Mouse (Mus musculus) activated CD4-positive, CD25-positive, alpha-beta regulatory T cell, adult 4 months (primary cell): ENCODE measurements around the gene Cfap43. TPM values are rescaled to one million over a fixed set of nuclear protein-coding genes. Genes with fewer than 3 reads are reported as not detected.

Experiments used
- ATAC-seq: one replicate; pipeline ENCODE4 v1.8.0; 2017
- polyA plus RNA-seq, 2 experiments: library from polyadenylated mRNA; unstranded; fragments of 100-300 nt; shearing (Covaris generic); gene quantifications; one replicate each; pipeline ENCODE4 v1.2.1; 2017

Cfap43 gene
- polyA plus RNA-seq, 2 experiments from 2014 or later, result 0.28 to 0.32 TPM

- no peak for ATAC-seq
These were observed 128.6 kb downstream of the Cfap43 start for GRCm38 (mm10) chr19:47790316-47791020.

DNA sequence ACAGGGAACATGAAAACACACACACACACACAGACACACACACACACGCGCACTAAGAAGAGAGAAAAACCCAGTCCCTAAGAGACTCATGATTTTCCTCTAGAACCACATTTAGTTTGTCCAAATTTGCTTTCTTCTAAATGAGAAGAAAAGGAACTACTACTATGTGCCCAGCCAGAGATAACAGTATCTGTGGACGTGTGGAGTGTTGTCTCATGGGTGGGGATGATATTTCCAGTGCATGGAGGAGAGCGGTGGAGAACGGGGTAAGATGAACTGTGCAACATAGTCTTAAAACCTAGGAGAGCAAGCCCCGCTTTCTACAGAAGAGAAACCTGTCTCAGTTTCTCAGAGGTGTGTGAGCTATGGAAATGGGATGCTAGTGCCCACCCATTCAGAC, 135.2 kb downstream of the Cfap43 start:
- no peak for ATAC-seq

- no peak for ATAC-seq
These were observed 138.1 kb downstream of the Cfap43 start for GRCm38 (mm10) chr19:47780972-47781371.

- no peak for ATAC-seq
These were observed 138.9 kb downstream of the Cfap43 start for GRCm38 (mm10) chr19:47780145-47780544.

DNA sequence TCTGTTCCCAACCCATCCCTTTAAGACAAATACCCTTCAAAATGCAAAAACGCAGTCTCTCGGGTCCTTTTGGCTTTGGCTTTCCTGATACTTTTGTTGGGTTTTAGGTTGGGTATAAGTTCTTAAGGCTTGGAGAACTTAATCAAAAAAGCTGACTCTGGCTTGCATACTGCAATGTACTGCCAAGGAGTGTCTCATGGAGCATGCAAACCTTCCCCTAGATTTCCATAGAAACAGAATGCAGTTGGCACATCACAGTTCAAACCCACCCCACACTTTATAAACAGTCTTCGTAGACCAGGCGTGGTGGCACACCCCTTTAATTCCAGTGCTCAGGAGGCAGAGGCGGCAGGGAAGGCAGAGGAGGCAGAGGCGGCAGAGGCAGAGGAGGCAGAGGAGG, 141.2 kb downstream of the Cfap43 start:
- ATAC-seq, result no peak

DNA sequence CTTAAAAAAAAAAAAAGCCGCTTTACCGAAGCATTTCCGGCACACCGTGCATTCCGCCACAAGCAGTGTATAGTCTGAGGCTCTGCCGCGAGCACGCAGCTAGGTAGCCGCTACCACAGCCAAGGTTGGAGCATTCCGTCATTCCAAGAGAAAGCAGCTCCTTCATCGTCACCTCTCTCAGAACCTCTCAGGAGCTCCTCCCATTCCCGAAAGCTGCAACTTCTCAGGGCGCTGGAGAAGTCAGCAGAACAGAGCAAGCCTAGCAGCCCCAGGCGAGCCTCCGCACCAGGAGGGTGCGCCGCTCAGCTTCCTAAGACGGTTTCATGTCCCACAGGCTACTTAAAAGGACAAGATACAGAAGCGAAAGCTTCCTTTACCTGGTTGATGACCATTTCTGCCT, 163.5 kb downstream of the Cfap43 start:
- no peak for ATAC-seq

- ATAC-seq, result peak; percentile 32
These were observed 164.2 kb downstream of the Cfap43 start for GRCm38 (mm10) chr19:47754931-47755330.

GRCm38 (mm10) chr19:47753921-47754320, 165.2 kb downstream of the Cfap43 start:
- no peak for ATAC-seq

DNA sequence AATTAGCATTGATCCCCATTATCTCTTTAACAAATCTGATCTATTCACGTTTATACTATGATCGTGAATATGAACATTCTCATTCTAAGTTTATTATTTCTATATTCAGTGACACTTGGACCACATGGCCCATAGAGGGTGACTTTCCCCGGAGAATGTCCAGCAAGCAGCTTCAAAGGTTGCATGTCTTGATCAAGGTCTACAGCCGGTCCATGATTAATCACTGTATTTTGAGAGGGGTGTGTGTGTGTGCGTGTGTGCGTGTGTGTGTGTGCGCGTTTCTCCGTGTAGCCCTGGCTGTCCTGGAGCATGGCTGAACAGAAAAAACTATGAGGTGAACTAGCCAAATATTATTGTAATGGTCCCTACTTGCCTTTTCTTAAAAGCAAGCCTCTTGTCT, 166.6 kb downstream of the Cfap43 start:
- ATAC-seq, result no peak

GRCm38 (mm10) chr19:47750391-47750790, 168.7 kb downstream of the Cfap43 start:
- no peak for ATAC-seq

GRCm38 (mm10) chr19:47748950-47749349, 170.1 kb downstream of the Cfap43 start:
- ATAC-seq, result no peak

- no peak for ATAC-seq
These were observed 172.0 kb downstream of the Cfap43 start for GRCm38 (mm10) chr19:47747072-47747471.

DNA sequence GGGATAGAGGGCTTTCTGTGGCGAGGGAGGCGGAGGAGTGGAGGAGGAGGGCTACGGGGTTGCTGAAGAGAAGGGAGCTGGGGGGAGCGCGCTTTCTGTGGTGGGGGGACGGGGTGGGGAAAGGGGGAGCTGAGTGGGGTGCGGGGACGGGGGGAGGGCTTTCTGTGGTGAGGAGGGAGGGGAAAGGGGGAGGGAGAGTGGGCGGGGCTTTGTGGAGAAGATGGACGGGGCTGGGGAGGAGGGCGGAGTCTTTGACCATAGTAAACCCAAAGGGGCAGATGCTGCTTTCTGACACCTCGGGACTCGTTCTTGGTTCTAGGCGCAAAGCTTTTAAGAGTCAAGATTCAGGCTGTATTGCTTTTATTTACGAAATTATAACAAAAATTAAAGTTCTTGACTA, 187.2 kb downstream of the Cfap43 start:
- no peak for ATAC-seq

- ATAC-seq, result peak; percentile 75
These were observed 187.8 kb downstream of the Cfap43 start, which contains the start of gene Sfr1 for GRCm38 (mm10) chr19:47731071-47731881. Gene Sfr1 (plus strand): TSS chr19:47731682.

DNA sequence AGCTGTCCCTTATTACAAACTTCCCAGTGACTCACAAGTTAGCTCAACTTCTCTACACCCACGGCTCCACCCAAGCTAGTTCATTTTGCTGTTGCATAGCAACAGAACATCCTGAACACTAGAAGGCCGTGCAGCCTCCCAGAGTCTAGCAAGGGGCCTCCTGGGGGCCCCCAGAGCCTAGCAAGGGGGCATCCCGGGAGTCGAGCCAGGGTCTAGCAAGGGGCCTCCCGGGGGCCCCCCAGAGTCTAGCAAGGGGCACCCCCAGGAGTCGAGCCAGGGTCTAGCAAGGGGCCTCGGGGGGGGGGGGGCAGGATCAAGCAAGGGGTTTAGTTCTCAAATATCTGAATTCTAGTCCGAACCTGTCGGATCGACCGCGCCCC, 188.4 kb downstream of the Cfap43 start:
- peak; percentile 72 for ATAC-seq

DNA sequence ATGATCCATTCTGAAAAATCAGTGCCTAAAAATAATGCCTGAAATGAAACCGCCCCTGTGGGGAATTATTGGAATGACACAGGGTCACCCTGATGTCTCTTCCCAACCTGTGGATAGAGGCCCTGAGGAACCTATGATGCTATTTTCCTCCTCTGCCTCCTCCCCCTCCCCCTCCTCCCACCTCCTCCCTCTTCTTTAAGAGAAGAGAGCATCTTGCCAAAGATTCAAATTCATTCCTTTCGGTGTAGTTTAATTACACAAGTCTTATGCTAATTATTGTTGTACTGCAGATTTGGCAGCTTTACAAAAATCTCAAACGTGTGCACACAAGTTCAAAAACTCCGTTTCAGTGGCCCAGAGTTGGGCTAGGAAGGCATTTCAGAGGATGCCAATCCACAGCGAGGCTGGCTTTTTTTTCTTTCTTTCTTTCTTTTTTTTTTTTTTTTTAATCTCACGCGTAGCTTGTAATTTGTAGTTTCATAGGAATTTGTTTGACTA, 193.4 kb downstream of the Cfap43 start:
- ATAC-seq, result no peak

DNA sequence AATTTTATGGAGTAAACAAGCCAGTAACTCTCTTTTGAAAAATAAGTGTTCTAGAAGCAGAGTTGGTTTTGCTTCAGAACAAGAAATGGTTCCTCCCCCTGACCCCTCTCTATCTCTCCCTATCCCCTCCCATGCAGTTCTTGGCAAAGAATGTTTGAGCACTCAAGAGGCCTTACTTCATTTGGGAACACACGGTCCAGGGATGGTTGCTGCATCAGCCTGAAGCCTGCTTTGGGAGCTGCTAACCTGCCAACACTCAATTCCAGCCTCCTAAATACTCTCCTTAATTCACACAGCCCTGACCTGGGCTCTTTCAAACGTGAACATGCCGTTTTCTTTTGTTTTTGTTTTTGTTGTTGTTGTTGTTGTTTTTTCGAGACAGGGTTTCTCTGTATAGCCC, 194.2 kb downstream of the Cfap43 start:
- no peak for ATAC-seq

GRCm38 (mm10) chr19:47722471-47722870, 196.6 kb downstream of the Cfap43 start:
- no peak for ATAC-seq

GRCm38 (mm10) chr19:47719147-47719546, 199.9 kb downstream of the Cfap43 start:
- no peak for ATAC-seq

GRCm38 (mm10) chr19:47716144-47716543, 202.9 kb downstream of the Cfap43 start:
- ATAC-seq, result no peak

GRCm38 (mm10) chr19:47713457-47713856, 205.6 kb downstream of the Cfap43 start:
- ATAC-seq, result no peak

GRCm38 (mm10) chr19:47710376-47710775, 208.7 kb downstream of the Cfap43 start:
- ATAC-seq, result no peak

DNA sequence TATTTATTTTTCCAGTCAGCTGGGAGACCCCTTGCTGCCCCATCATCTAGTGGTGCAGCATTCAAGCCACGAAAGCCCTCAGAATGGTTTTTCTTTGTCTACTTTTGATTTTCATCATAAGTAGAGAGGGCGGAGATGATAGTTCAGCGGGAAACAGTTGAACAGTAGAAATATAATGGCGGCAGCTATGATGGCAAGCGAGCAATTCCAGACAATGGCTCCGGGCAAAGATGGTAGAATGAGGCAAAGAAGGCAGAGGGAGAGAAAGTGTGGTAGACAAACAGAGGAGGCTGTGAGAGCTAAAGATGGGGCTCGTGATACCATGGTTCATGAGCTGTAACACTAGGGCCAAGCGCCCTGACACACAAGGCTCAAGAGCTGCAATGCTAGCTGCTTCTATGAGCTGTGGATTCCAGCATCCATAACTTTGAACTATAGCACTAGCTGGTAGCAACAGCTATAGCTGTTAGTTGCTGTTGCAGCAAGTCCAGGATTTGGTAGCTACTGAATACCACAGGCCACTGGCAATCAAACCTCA, 213.2 kb downstream of the Cfap43 start:
- ATAC-seq, result no peak
